Mouse (Mus musculus): ENCODE data around the gene Oprl1. TPM values are rescaled to one million over a fixed set of nuclear protein-coding genes. Genes with fewer than 3 reads are reported as not detected.

Gene Oprl1
- polyA plus RNA-seq, 1 experiment: not detected

- Histone ChIP-seq H3K27me3 (ENCODE audit: control insufficient read depth, insufficient read depth, insufficient read length) (peaks cover 11% of the 10 kb centered on the region), H3K79me2 (ENCODE audit: control insufficient read depth, insufficient read depth) (no peaks in the 10 kb centered on the region), H3K79me3 (ENCODE audit: low read depth) (no peaks in the 10 kb centered on the region), H3K36me3 (ENCODE audit: control insufficient read depth, insufficient read depth) (no peaks in the 10 kb centered on the region), H3ac (ENCODE audit: control insufficient read depth, insufficient read length, low read depth) (no peak overlapping the region), H3K4me3 (ENCODE audit: insufficient read depth, poor library complexity, severe bottlenecking) (no peak overlapping the region)
- no peak for TF ChIP-seq MYOD1 (IDR thresholded peaks at IDR 0.05; ENCODE audit: control insufficient read depth, insufficient read length, low read depth)
- TF ChIP-seq CEBPB (IDR thresholded peaks at IDR 0.05; ENCODE audit: low read depth): no peak
- TF ChIP-seq MYOG (IDR thresholded peaks at IDR 0.05; ENCODE audit: control insufficient read depth, extremely low read depth, insufficient read length): no peak
- no peak for TF ChIP-seq CTCF (IDR thresholded peaks at IDR 0.05; ENCODE audit: control insufficient read depth, insufficient read depth, insufficient read length)
- no peak for TF ChIP-seq USF1 (IDR thresholded peaks at IDR 0.05; ENCODE audit: low read depth)
- TF ChIP-seq FOSL1 (IDR thresholded peaks at IDR 0.05; ENCODE audit: insufficient read depth, low read length, poor library complexity, severe bottlenecking): no peak
- no peak for TF ChIP-seq MAX (IDR thresholded peaks at IDR 0.05)
Measured at GRCm38 (mm10) chr2:181768451-181768850, 53.6 kb downstream of the Oprl1 start.

GRCm38 (mm10) chr2:181769397-181769796 is 54.6 kb downstream of the Oprl1 start:
- Histone ChIP-seq H3K4me3 (ENCODE audit: insufficient read depth, poor library complexity, severe bottlenecking) (no peak overlapping the region), H3K79me3 (ENCODE audit: low read depth) (no peaks in the 10 kb centered on the region), H3K36me3 (ENCODE audit: control insufficient read depth, insufficient read depth) (no peaks in the 10 kb centered on the region), H3K79me2 (ENCODE audit: control insufficient read depth, insufficient read depth) (no peaks in the 10 kb centered on the region), H3ac (ENCODE audit: control insufficient read depth, insufficient read length, low read depth) (no peak overlapping the region), H3K27me3 (ENCODE audit: control insufficient read depth, insufficient read depth, insufficient read length) (peaks cover 8% of the 10 kb centered on the region)
- no peak for TF ChIP-seq MYOG (IDR thresholded peaks at IDR 0.05; ENCODE audit: control insufficient read depth, extremely low read depth, insufficient read length)
- TF ChIP-seq USF1 (IDR thresholded peaks at IDR 0.05; ENCODE audit: low read depth): no peak
- TF ChIP-seq CTCF (IDR thresholded peaks at IDR 0.05; ENCODE audit: control insufficient read depth, insufficient read depth, insufficient read length): no peak
- TF ChIP-seq CEBPB (IDR thresholded peaks at IDR 0.05; ENCODE audit: low read depth): no peak
- no peak for TF ChIP-seq MAX (IDR thresholded peaks at IDR 0.05)
- TF ChIP-seq MYOD1 (IDR thresholded peaks at IDR 0.05; ENCODE audit: control insufficient read depth, insufficient read length, low read depth): no peak
- TF ChIP-seq FOSL1 (IDR thresholded peaks at IDR 0.05; ENCODE audit: insufficient read depth, low read length, poor library complexity, severe bottlenecking): no peak

Other genes with a start within 250 kb of the Oprl1 start
- not detected for gene Abhd16b, start 221.8 kb upstream of the Oprl1 start, polyA plus RNA-seq (2012; fragmentation: generic; extraction: Trizol)
- gene Tpd52l2, start 217.9 kb upstream of the Oprl1 start, polyA plus RNA-seq (2012; fragmentation: generic; extraction: Trizol): 79.2 TPM
- 34.3 TPM for gene Dnajc5, start 194.5 kb upstream of the Oprl1 start, polyA plus RNA-seq (2012; fragmentation: generic; extraction: Trizol)
- gene Uckl1, start 130.1 kb upstream of the Oprl1 start, polyA plus RNA-seq (2012; fragmentation: generic; extraction: Trizol): 20.6 TPM
- gene Prpf6, start 123.1 kb upstream of the Oprl1 start, polyA plus RNA-seq (2012; fragmentation: generic; extraction: Trizol): 41.4 TPM
- gene Zfp512b, start 122.2 kb upstream of the Oprl1 start, polyA plus RNA-seq (2012; fragmentation: generic; extraction: Trizol): 9.8 TPM
- gene Samd10, start 115.8 kb upstream of the Oprl1 start, polyA plus RNA-seq (2012; fragmentation: generic; extraction: Trizol): 1.1 TPM
- gene Gm29797, start 58.0 kb upstream of the Oprl1 start, polyA plus RNA-seq (2012; fragmentation: generic; extraction: Trizol): 0.05 TPM
- gene Sox18, start 43.4 kb upstream of the Oprl1 start, polyA plus RNA-seq (2012; fragmentation: generic; extraction: Trizol): 0.06 TPM
- gene Tcea2, start 34.7 kb upstream of the Oprl1 start, polyA plus RNA-seq (2012; fragmentation: generic; extraction: Trizol): 1.6 TPM
- 66.4 TPM for gene Rgs19, start 21.0 kb upstream of the Oprl1 start, polyA plus RNA-seq (2012; fragmentation: generic; extraction: Trizol)
- not detected for gene Lkaaear1, start 16.6 kb upstream of the Oprl1 start, polyA plus RNA-seq (2012; fragmentation: generic; extraction: Trizol)
- gene Myt1, start 48.3 kb downstream of the Oprl1 start, polyA plus RNA-seq (2012; fragmentation: generic; extraction: Trizol): not detected
- 4.4 TPM for gene Pcmtd2, start 122.8 kb downstream of the Oprl1 start, polyA plus RNA-seq (2012; fragmentation: generic; extraction: Trizol)
- gene Polr3k, start 149.3 kb downstream of the Oprl1 start, polyA plus RNA-seq (2012; fragmentation: generic; extraction: Trizol): 21.0 TPM

All from C2C12 (cell line).